Mouse (Mus musculus) CH12.LX (cell line): ENCODE data around the gene Mitf. TPM values are rescaled to one million over a fixed set of nuclear protein-coding genes. Genes with fewer than 3 reads are reported as not detected.
A peak's percentile ranks its signal among the peaks of the same experiment; 100 is the strongest.

Experiments used
- DNase-seq: peaks from one replicate; pipeline ENCODE4 v3.0.0-alpha.2; 2013; ENCODE audit errors: extremely low read depth
- H3K27ac ChIP-seq: 2 replicates; pipeline ENCODE4 v1.5.1; 2012; ENCODE audit warnings: low read depth, mild to moderate bottlenecking, control low read depth, moderate library complexity; ENCODE audit not compliant: insufficient read depth
- H3K27me3 ChIP-seq: replicated peaks from 2 replicates; pipeline ENCODE3; 2012; ENCODE audit warnings: inconsistent platforms
- H3K36me3 ChIP-seq, 2 experiments: replicated peaks in 1 of 2; 2 replicates each; pipeline versions ENCODE3 to v1.6.1; 2012; ENCODE audit warnings: inconsistent platforms in 1 of 2, low read length in 1 of 2, mild to moderate bottlenecking in 1 of 2, mixed read lengths in 1 of 2, moderate library complexity in 1 of 2; ENCODE audit not compliant: control insufficient read depth in 1 of 2, insufficient read depth in 1 of 2
- H3K4me1 ChIP-seq, 2 experiments: 2 replicates each; pipeline ENCODE4 v1.6.1; 2012; ENCODE audit warnings: inconsistent platforms in 1 of 2, moderate library complexity in 1 of 2; ENCODE audit not compliant: insufficient read depth in 2 of 2, control insufficient read depth in 1 of 2
- H3K4me2 ChIP-seq: 2 replicates; pipeline ENCODE4 v1.6.1; 2012; ENCODE audit warnings: low read depth, mild to moderate bottlenecking, control low read depth; ENCODE audit not compliant: poor library complexity, insufficient read depth, severe bottlenecking
- H3K4me3 ChIP-seq, 3 experiments: fragments of 150-350 bp in 1 of 3; sonication (generic) in 1 of 3; replicated peaks in 1 of 3; 2 replicates each; pipeline versions ENCODE3 to v1.5.1; 2011 to 2012; ENCODE audit warnings: low read depth in 2 of 3, low read length in 2 of 3, mild to moderate bottlenecking in 2 of 3, moderate library complexity in 2 of 3, control low read depth in 1 of 3, improper control_type of control experiment in 1 of 3, inconsistent platforms in 1 of 3, mixed read lengths in 1 of 3; ENCODE audit not compliant: poor library complexity in 1 of 3
- H3K79me2 ChIP-seq: replicated peaks from 2 replicates; pipeline ENCODE4 v1.6.1; 2012; ENCODE audit warnings: mild to moderate bottlenecking, moderate library complexity; ENCODE audit not compliant: control insufficient read depth, poor library complexity, insufficient read depth, severe bottlenecking; ENCODE audit errors: extremely low read depth
- H3K9ac ChIP-seq: 2 replicates; pipeline ENCODE4 v1.6.1; 2012; ENCODE audit warnings: low read depth, mild to moderate bottlenecking, control low read depth, moderate library complexity; ENCODE audit not compliant: insufficient read depth
- H3K9me3 ChIP-seq: replicated peaks from 2 replicates; pipeline ENCODE3; 2012; ENCODE audit warnings: low read length, inconsistent platforms, mixed read lengths
- BHLHE40 ChIP-seq: IDR thresholded peaks from 2 replicates; pipeline ENCODE4 v1.6.1; 2011; ENCODE audit warnings: mild to moderate bottlenecking, low read depth, low read length, improper control_type of control experiment
- CHD1 ChIP-seq: IDR thresholded peaks from 2 replicates; pipeline ENCODE4 v1.6.1; 2012; ENCODE audit warnings: low read depth, low read length, improper control_type of control experiment, inconsistent platforms
- CHD2 ChIP-seq: IDR thresholded peaks from 2 replicates; pipeline ENCODE4 v1.6.1; 2011; ENCODE audit warnings: low read length, improper control_type of control experiment
- CTCF ChIP-seq, 2 experiments: IDR thresholded peaks in 1 of 2; conservative IDR thresholded peaks in 1 of 2; 2 replicates each; pipeline ENCODE4 v1.5.1; 2011 to 2012; ENCODE audit warnings: low read depth in 2 of 2, low read length in 2 of 2, improper control_type of control experiment in 1 of 2, inconsistent platforms in 1 of 2, mild to moderate bottlenecking in 1 of 2, moderate library complexity in 1 of 2
- ETS1 ChIP-seq: conservative IDR thresholded peaks from 2 replicates; pipeline ENCODE4 v1.6.1; 2012; ENCODE audit warnings: low read depth, mild to moderate bottlenecking, inconsistent platforms, low read length, improper control_type of control experiment, moderate library complexity
- KAT2A ChIP-seq: IDR thresholded peaks from 2 replicates; pipeline ENCODE4 v1.6.1; 2012; ENCODE audit warnings: low read length, improper control_type of control experiment, inconsistent platforms; ENCODE audit not compliant: insufficient replicate concordance
- MAFK ChIP-seq: IDR thresholded peaks from 2 replicates; pipeline ENCODE4 v1.6.1; 2011; ENCODE audit warnings: low read length, improper control_type of control experiment; ENCODE audit not compliant: insufficient replicate concordance
- MAZ ChIP-seq: IDR thresholded peaks from 2 replicates; pipeline ENCODE4 v1.6.1; 2012; ENCODE audit warnings: low read depth, mild to moderate bottlenecking, inconsistent platforms, low read length, improper control_type of control experiment, moderate library complexity
- MEF2A ChIP-seq: IDR thresholded peaks from 2 replicates; pipeline ENCODE4 v1.6.1; 2014; ENCODE audit warnings: low read depth, mild to moderate bottlenecking, inconsistent platforms, low read length, improper control_type of control experiment, borderline replicate concordance
- MXI1 ChIP-seq: IDR thresholded peaks from 2 replicates; pipeline ENCODE4 v1.6.1; 2011; ENCODE audit warnings: mild to moderate bottlenecking, low read depth, low read length, improper control_type of control experiment
- MYC ChIP-seq: IDR thresholded peaks from 2 replicates; pipeline ENCODE4 v1.6.1; 2011; ENCODE audit warnings: low read depth, mild to moderate bottlenecking, improper control_type of control experiment, low read length
- NELFE ChIP-seq: IDR thresholded peaks from 2 replicates; pipeline ENCODE4 v1.6.1; 2011; ENCODE audit warnings: low read depth, low read length, improper control_type of control experiment
- PAX5 ChIP-seq: IDR thresholded peaks from 2 replicates; pipeline ENCODE4 v1.6.1; 2012; ENCODE audit warnings: low read length, inconsistent platforms, mixed read lengths
- POLR2AphosphoS2 ChIP-seq: IDR thresholded peaks from 2 replicates; pipeline ENCODE4 v1.6.1; 2011; ENCODE audit warnings: low read depth, low read length, improper control_type of control experiment
- SIN3A ChIP-seq: IDR thresholded peaks from 2 replicates; pipeline ENCODE4 v1.6.1; 2012; ENCODE audit warnings: low read length, improper control_type of control experiment, inconsistent platforms
- dilution Hi-C: fragments of 300-500 bp; cut with MboI; formaldehyde crosslinking; loops from 2 replicates; pipeline ENCODE4 v1.14.3; 2020; ENCODE audit warnings: low sequenced_read_pairs; ENCODE audit not compliant: extremely low pct_unique_long_range_greater_than_20kb, extremely low pct_ligation_motif_present
- in situ Hi-C: fragments of 300-500 bp; cut with MboI; formaldehyde crosslinking; loops from 3 replicates; pipeline ENCODE4 v1.14.3; 2019; ENCODE audit warnings: low sequenced_read_pairs, low pct_ligation_motif_present, low pct_unique_long_range_greater_than_20kb, mixed read lengths
- polyA plus RNA-seq: library from polyadenylated mRNA; unstranded; fragments of >175 nt; gene quantifications from 2 replicates; pipeline ENCODE4 v1.2.1, GENCODE M21; 2012; ENCODE audit warnings: low read depth; ENCODE audit not compliant: insufficient read length
- total RNA-seq, 2 experiments: library from RNA; depleted of rRNA; stranded (reverse); fragments of 300-350 nt in 1 of 2; fragments of >200 nt in 1 of 2; gene quantifications; 2 replicates each; pipeline ENCODE4 v1.2.3; 2012 to 2014

Mitf gene
- total and polyA plus RNA-seq, 3 experiments: 3.4 to 4.7 (median 3.6) TPM

DNA sequence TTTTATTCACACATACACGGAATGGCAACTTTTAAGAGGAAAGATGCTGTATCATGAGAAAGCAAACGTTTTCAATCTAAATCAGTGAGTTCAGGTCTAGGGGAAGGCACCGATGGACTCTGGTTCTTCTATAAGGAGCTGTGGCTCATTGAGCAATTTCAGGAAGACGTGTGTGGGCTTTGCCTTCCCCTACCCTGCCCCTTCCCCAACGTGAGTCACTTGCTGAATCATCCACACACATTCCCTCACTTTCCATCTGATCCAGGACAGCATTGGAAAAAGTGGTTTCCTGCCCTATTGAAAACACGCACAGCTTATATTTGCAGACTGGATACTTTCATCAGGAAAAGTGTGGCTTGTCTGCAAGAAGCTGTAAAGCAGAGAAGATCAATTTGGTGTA, 11.3 kb downstream of the Mitf start:
- Histone ChIP-seq H3K9me3 (peaks cover 2% of the 10 kb centered on the region), H3K9ac (no peak overlapping the region), H3K27ac (no peak overlapping the region), H3K4me1 (peaks cover 9 to 56% of the 10 kb centered on the region in 2 experiments; a peak in 3 of 4 replicates), H3K27me3 (no peaks in the 10 kb centered on the region), H3K4me3 (no peak overlapping the region), H3K36me3 (peaks cover 0 to 8% of the 10 kb centered on the region in 2 experiments), H3K4me2 (no peak overlapping the region), H3K79me2 (no peaks in the 10 kb centered on the region)
- dilution Hi-C loops (no loop called here), in situ Hi-C loops (no loop called here)
- TF ChIP-seq MYC: no peak
- no peak for TF ChIP-seq PAX5
- no peak for TF ChIP-seq MAZ
- no peak for TF ChIP-seq MEF2A
- TF ChIP-seq POLR2AphosphoS2: no peak
- no peak for TF ChIP-seq KAT2A
- no peak for DNase-seq

GRCm38 (mm10) chr6:97818948-97819347, 12.1 kb downstream of the Mitf start:
- in situ Hi-C loops (no loop called here), dilution Hi-C loops (no loop called here)
- H3K4me1 ChIP-seq: peaks cover 9 to 56% of the 10 kb centered on the region in 2 experiments; a peak in 3 of 4 replicates
- TF ChIP-seq MXI1: peak; percentile 36; the same call in 1 of the 2 replicates
- peak; percentile 23; the same call in 1 of the 2 replicates for TF ChIP-seq BHLHE40
- TF ChIP-seq MAZ: no peak
- no peak for TF ChIP-seq CTCF (conservative IDR thresholded peaks at IDR 0.05 in 1 of 2, IDR thresholded peaks at IDR 0.05 in 1 of 2; ENCODE audit: low read depth in 2 of 2, low read length in 2 of 2)
- TF ChIP-seq SIN3A: no peak
- no peak for TF ChIP-seq CHD2
- no peak for TF ChIP-seq NELFE
- TF ChIP-seq CHD1: no peak
- TF ChIP-seq ETS1: 0 out of 2 replicates have a peak, but pooled peaks have one; percentile 15
- TF ChIP-seq PAX5: no peak
- no peak for TF ChIP-seq KAT2A
- no peak for TF ChIP-seq MAFK
- no peak overlapping the region for H3K4me2 ChIP-seq
- H3K9ac ChIP-seq: no peak overlapping the region
- H3K79me2 ChIP-seq: no peaks in the 10 kb centered on the region
- no peak overlapping the region for H3K27ac ChIP-seq
- no peak overlapping the region for H3K4me3 ChIP-seq
- H3K9me3 ChIP-seq: peaks cover 2% of the 10 kb centered on the region
- no peak for DNase-seq
- peaks cover 0 to 8% of the 10 kb centered on the region in 2 experiments for H3K36me3 ChIP-seq
- H3K27me3 ChIP-seq: no peaks in the 10 kb centered on the region
